Mouse (Mus musculus): ENCODE measurements at regions not wholly inside any gene's neighbourhood (a gene's known extent, or its start where the extent isn't known, plus 50 kb on each side); places are given as distances from the start of the nearest gene placed in this dataset.

DNA sequence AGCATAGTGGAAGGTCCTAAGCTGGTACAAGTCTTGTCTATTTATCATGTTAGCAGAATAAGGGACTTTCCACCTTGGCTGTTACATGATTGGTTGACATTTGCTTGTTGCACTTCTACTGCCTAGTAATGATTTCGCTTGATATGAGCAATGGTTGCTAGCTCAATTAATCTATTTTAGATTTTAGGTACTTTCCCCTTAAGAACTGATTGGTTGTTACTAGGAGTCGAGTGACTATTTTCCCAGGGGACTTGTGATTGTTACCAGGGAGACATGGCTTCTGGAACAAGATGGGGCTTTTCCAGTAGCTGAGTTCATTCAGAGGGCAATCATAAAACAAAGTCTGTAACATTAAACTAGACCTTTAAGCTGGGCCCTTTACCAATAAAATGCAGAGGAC lies 100.9 kb downstream of the Nup35 start:
- WGBS = 41% methylated on average over 2 of the region's 2 CpGs

DNA sequence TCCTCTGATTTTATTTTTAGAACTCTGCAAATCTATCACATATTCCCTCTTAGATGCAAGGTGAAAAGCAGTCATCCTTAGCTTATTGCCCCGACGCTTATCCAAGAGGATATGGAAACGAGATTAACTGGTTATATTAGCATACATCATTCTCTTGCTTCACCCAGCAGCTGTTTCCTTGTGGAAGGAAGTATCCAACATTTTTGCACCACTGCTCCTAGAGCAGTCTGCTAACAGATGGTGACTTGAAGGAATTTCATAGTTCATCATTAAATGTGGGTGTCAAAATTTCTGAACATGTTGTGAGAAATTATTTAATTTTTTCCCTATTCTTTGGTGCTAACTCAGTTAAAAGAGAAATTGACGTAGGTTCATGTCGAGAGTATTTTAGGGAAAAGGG lies 107.0 kb downstream of the Nup35 start:
- Histone ChIP-seq H3K4me2 (replicated peaks; ENCODE audit: low read depth, low read length) (no peak overlapping the region), H3K4me3 (ENCODE audit: low read length) (no peak overlapping the region), H3K27ac (ENCODE audit: low read length) (no peak overlapping the region), H3K27me3 (ENCODE audit: insufficient read depth, low read length) (no peaks in the 10 kb centered on the region), H3K9ac (replicated peaks; ENCODE audit: low read length) (no peak overlapping the region), H3K36me3 (ENCODE audit: insufficient read depth, low read length) (no peaks in the 10 kb centered on the region), H3K9me3 (ENCODE audit: low read length) (no peaks in the 10 kb centered on the region), H3K4me1 (ENCODE audit: insufficient read depth, low read length) (no peaks in the 10 kb centered on the region)
- WGBS = 63% methylated on average over 5 of the region's 5 CpGs
- no peak for ATAC-seq (ENCODE audit: low FRiP score, low TSS enrichment)

More for the DNA sequence above, 100.9 kb downstream of the Nup35 start:
- H3K9me3 ChIP-seq (ENCODE audit: low read length) = no peaks in the 10 kb centered on the region
- H3K4me2 ChIP-seq (replicated peaks; ENCODE audit: low read depth, low read length) = no peak overlapping the region
- no peaks in the 10 kb centered on the region for H3K36me3 ChIP-seq (ENCODE audit: insufficient read depth, low read length)
- H3K4me1 ChIP-seq (ENCODE audit: insufficient read depth, low read length) = no peaks in the 10 kb centered on the region
- no peak overlapping the region for H3K9ac ChIP-seq (replicated peaks; ENCODE audit: low read length)
- no peak for ATAC-seq (ENCODE audit: low FRiP score, low TSS enrichment)
- no peaks in the 10 kb centered on the region for H3K27me3 ChIP-seq (ENCODE audit: insufficient read depth, low read length)
- H3K4me3 ChIP-seq (ENCODE audit: low read length) = no peak overlapping the region
- H3K27ac ChIP-seq (ENCODE audit: low read length) = no peak overlapping the region

DNA sequence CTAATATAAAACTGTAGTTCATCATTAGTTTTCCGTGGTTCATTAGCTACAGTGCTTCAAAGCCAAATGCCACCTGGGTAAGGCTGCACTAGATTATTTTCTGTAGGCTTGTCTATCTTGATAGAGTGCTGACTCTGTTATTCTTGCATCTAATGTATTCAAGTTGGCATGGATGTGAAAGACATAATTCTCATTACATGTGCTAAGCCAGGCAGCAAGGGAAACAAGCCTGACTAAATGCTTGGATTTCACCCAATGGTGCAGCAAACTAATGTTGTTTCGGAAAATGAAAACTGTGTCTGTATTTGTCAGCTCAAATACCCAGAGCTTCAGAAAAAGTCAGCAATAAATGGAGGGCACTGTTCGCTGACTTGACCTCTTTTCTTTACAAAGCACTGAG lies 114.3 kb downstream of the Nup35 start:
- Histone ChIP-seq H3K4me2 (replicated peaks; ENCODE audit: low read depth, low read length) (no peak overlapping the region), H3K4me3 (ENCODE audit: low read length) (no peak overlapping the region), H3K9ac (replicated peaks; ENCODE audit: low read length) (no peak overlapping the region), H3K9me3 (ENCODE audit: low read length) (no peaks in the 10 kb centered on the region; the same call in 1 of the 2 replicates), H3K4me1 (ENCODE audit: insufficient read depth, low read length) (no peaks in the 10 kb centered on the region), H3K27me3 (ENCODE audit: insufficient read depth, low read length) (no peaks in the 10 kb centered on the region), H3K36me3 (ENCODE audit: insufficient read depth, low read length) (no peaks in the 10 kb centered on the region), H3K27ac (ENCODE audit: low read length) (no peak overlapping the region)
- ATAC-seq (ENCODE audit: low FRiP score, low TSS enrichment) = no peak
- WGBS = 86% methylated on average over 3 of the region's 3 CpGs

DNA sequence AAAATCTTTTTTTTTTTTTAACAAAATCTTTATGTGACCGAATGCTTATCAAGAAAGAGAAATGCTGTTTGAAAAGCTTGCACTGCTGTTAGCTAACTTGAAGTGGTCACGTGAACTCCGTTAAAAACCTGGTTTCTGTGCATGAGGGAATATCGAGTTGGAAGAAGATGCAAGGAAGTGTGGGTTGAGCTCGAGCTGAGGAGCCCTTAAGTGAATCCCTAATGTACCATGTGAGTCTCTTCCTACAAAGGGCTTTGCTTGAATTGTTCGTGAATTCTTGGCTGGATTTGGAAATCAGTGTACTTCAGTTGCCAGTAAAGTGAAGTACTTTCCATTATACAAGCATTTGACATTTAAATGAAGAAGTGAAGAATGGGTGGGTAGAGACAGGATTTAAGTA lies 129.7 kb downstream of the Nup35 start:
- H3K4me3 ChIP-seq (ENCODE audit: low read length) = no peak overlapping the region
- no peak overlapping the region for H3K4me2 ChIP-seq (replicated peaks; ENCODE audit: low read depth, low read length)
- no peaks in the 10 kb centered on the region for H3K9me3 ChIP-seq (ENCODE audit: low read length)
- 76% methylated on average over 6 of the region's 6 CpGs for WGBS
- no peaks in the 10 kb centered on the region for H3K4me1 ChIP-seq (ENCODE audit: insufficient read depth, low read length)
- no peaks in the 10 kb centered on the region for H3K27me3 ChIP-seq (ENCODE audit: insufficient read depth, low read length)
- no peak overlapping the region for H3K27ac ChIP-seq (ENCODE audit: low read length)
- no peak for ATAC-seq (ENCODE audit: low FRiP score, low TSS enrichment)
- H3K36me3 ChIP-seq (ENCODE audit: insufficient read depth, low read length) = no peaks in the 10 kb centered on the region
- H3K9ac ChIP-seq (replicated peaks; ENCODE audit: low read length) = no peak overlapping the region

DNA sequence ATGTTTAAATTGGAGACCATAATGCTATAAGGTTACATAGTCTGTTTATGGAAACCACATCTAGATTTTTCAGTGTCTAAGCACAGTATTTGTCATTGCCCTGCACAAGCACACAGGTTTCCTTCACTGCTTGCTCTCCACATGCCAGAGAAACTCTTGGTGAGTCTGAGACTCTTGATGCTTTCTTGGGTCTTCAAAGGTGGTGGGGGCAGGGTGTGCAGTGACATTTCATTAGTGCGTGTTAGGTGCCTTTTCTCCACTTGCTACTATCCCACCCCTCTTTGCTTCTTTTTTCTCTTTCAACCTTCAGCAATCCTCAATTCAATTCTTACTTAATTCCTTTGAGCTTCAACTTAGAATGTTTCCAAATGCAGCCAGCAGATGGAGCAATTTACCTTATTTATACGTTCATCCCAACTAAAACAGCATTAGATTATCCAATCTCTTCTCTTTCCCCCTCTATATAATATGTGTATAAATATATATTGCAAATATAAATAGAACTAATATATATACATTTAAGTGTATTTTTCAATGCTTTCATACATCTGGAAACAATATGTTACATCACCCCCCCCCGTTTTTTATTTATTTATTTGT lies 145.1 kb downstream of the Nup35 start:
- Histone ChIP-seq H3K27ac (ENCODE audit: low read length) (no peak overlapping the region), H3K36me3 (ENCODE audit: insufficient read depth, low read length) (no peaks in the 10 kb centered on the region), H3K4me1 (ENCODE audit: insufficient read depth, low read length) (no peaks in the 10 kb centered on the region), H3K9ac (replicated peaks; ENCODE audit: low read length) (no peak overlapping the region), H3K4me3 (ENCODE audit: low read length) (no peak overlapping the region), H3K4me2 (replicated peaks; ENCODE audit: low read depth, low read length) (no peak overlapping the region), H3K27me3 (ENCODE audit: insufficient read depth, low read length) (no peaks in the 10 kb centered on the region), H3K9me3 (ENCODE audit: low read length) (no peaks in the 10 kb centered on the region)
- WGBS = 34% methylated on average over 3 of the region's 3 CpGs
- ATAC-seq (ENCODE audit: low FRiP score, low TSS enrichment) = peak; percentile 15; the same call in 1 of the 2 replicates

DNA sequence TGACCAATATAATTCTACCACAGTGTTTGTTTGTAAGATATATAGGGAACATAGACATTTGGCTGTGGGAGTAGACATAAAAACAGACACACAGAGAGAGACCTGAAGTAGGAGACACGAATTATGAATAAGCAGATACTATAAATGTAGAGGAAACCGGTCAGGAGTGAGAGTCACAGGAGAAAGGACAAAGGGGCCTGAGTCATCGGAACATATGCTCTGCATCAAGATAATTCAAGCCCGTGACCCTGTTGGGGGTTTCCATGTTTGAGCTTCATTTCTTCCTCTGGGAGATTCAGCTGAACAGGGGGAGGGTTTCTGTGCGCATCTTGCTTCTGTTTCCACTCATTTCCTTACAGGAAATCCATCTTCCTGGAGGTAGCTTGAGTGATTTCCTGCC lies 154.1 kb downstream of the Nup35 start:
- 45% methylated on average over 5 of the region's 5 CpGs for WGBS
- Histone ChIP-seq H3K27ac (ENCODE audit: low read length) (no peak overlapping the region), H3K4me2 (replicated peaks; ENCODE audit: low read depth, low read length) (no peak overlapping the region), H3K4me3 (ENCODE audit: low read length) (no peak overlapping the region), H3K36me3 (ENCODE audit: insufficient read depth, low read length) (no peaks in the 10 kb centered on the region), H3K9ac (replicated peaks; ENCODE audit: low read length) (no peak overlapping the region), H3K27me3 (ENCODE audit: insufficient read depth, low read length) (no peaks in the 10 kb centered on the region), H3K9me3 (ENCODE audit: low read length) (no peaks in the 10 kb centered on the region), H3K4me1 (ENCODE audit: insufficient read depth, low read length) (peaks cover 7% of the 10 kb centered on the region; the same call in 1 of the 2 replicates)
- ATAC-seq (ENCODE audit: low FRiP score, low TSS enrichment) = peak; percentile 65; the same call in 1 of the 2 replicates

DNA sequence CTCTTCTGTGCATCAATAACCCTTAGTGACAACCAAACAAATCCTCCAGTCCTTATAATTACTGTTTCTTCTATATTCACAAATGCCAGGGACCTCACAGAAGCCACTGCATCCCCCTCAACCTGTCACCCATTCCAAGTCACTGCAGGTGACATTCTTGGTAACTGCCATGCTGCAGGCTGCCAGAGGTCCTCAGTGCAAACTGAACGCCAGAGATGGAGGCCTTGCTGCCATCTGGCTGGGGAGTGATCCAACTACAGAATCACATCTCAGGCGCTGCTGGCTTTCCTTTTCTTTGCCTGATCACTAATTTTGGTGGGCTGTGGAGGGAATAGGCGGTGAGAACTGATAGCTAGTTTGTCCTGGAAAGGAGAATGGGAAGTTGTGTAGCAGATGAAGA lies 155.4 kb downstream of the Nup35 start:
- Histone ChIP-seq H3K9me3 (ENCODE audit: low read length) (no peaks in the 10 kb centered on the region), H3K27me3 (ENCODE audit: insufficient read depth, low read length) (no peaks in the 10 kb centered on the region), H3K4me1 (ENCODE audit: insufficient read depth, low read length) (peaks cover 7% of the 10 kb centered on the region; the same call in 1 of the 2 replicates), H3K9ac (replicated peaks; ENCODE audit: low read length) (no peak overlapping the region), H3K4me3 (ENCODE audit: low read length) (no peak overlapping the region), H3K4me2 (replicated peaks; ENCODE audit: low read depth, low read length) (no peak overlapping the region), H3K36me3 (ENCODE audit: insufficient read depth, low read length) (no peaks in the 10 kb centered on the region), H3K27ac (ENCODE audit: low read length) (no peak overlapping the region)
- 82% methylated on average over 3 of the region's 3 CpGs for WGBS
- no peak for ATAC-seq (ENCODE audit: low FRiP score, low TSS enrichment)

DNA sequence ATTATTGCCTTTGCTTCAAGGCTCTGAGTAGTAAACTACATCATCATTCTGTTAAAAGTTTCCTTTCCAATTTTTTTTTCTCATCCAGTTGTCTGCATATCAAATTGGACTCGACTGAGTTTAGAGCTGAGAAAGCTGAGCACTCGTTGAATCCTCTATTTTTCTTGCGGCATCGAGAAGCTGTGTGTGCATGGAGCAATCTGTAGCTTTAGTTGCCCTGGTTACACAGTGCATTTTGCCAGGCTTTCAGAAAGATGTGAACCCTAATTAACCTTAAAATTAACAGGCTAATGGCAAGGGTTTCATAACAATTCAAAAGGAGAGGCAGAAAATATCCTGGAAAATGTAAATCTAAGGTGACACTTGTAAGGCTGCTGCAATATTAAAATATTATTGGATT lies 169.3 kb downstream of the Nup35 start:
- 77% methylated on average over 4 of the region's 4 CpGs for WGBS
- ATAC-seq (ENCODE audit: low FRiP score, low TSS enrichment) = no peak
- H3K27me3 ChIP-seq (ENCODE audit: insufficient read depth, low read length) = no peaks in the 10 kb centered on the region

DNA sequence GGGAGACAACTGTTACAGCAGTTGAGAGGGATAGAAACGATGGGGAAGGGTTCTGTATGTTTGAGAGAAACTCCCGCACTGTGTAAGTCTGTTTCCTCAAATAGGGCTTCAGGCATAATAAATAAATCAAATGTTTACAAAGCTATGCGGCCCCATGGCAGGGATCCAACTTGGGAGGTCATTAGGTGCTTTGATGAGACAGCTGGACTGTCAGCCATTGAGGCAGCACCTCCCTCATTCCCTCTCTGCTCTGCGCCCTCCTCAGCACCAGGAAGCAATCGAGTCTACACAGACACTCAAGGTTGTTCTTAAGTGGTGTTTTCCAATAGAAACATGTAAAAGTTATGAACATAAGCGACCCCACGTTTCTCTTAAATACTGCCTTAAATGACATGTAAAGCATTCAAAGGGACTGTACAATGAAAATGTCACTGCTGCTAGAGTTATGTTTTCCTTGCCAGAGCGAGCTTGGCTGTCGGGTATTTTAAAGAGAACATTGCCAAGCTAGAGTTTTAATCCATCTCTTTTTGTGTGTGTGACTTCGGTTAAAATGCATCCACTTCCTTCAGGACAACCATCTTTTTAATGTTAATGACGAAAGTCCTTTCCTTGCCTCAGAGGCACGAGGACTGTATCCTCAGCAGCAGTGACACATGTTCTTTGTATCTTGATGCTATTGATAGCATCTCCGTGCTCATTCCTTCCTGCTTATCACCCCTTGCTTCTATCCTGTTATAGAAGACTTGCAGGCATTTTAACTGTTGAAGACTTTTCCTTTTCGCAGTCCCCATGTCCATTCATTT lies 176.5 kb downstream of the Nup35 start:
- no peaks in the 10 kb centered on the region for H3K27me3 ChIP-seq (ENCODE audit: insufficient read depth, low read length)
- peak overlapping the region; percentile 18; the same call in 1 of the 2 replicates for H3K27ac ChIP-seq (ENCODE audit: low read length)

More for the DNA sequence above, 169.3 kb downstream of the Nup35 start:
- Histone ChIP-seq H3K27ac (ENCODE audit: low read length) (no peak overlapping the region), H3K4me2 (replicated peaks; ENCODE audit: low read depth, low read length) (no peak overlapping the region), H3K36me3 (ENCODE audit: insufficient read depth, low read length) (no peaks in the 10 kb centered on the region), H3K9ac (replicated peaks; ENCODE audit: low read length) (no peak overlapping the region), H3K4me1 (ENCODE audit: insufficient read depth, low read length) (no peaks in the 10 kb centered on the region), H3K9me3 (ENCODE audit: low read length) (no peaks in the 10 kb centered on the region), H3K4me3 (ENCODE audit: low read length) (no peak overlapping the region)

DNA sequence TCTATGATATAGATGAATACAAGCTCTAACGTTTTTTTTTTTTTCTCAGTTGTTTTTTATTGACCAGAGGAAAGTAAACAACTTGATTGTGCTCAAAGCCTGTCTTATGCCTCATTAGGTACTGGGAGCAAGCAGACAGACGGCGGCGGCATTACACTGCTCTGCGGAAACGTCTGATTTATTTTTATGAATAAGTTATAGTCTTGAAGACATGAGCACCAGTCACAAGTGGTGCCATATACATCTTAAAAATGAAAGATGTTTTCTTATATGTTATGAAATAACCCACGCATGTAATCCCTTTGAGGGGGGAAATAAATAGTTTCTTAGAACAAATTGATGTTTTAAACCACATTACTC lies 177.1 kb downstream of the Nup35 start:
- 66% methylated on average over 7 of the region's 7 CpGs for WGBS
- H3K4me3 ChIP-seq (ENCODE audit: low read length) = no peak overlapping the region
- H3K4me2 ChIP-seq (replicated peaks; ENCODE audit: low read depth, low read length) = no peak overlapping the region
- no peaks in the 10 kb centered on the region for H3K27me3 ChIP-seq (ENCODE audit: insufficient read depth, low read length)
- H3K9ac ChIP-seq (replicated peaks; ENCODE audit: low read length) = no peak overlapping the region
- no peak for ATAC-seq (ENCODE audit: low FRiP score, low TSS enrichment)
- peaks cover 5% of the 10 kb centered on the region; the same call in 1 of the 2 replicates for H3K4me1 ChIP-seq (ENCODE audit: insufficient read depth, low read length)
- no peaks in the 10 kb centered on the region for H3K36me3 ChIP-seq (ENCODE audit: insufficient read depth, low read length)
- no peak overlapping the region for H3K27ac ChIP-seq (ENCODE audit: low read length)
- no peaks in the 10 kb centered on the region for H3K9me3 ChIP-seq (ENCODE audit: low read length)

More for the DNA sequence above, 176.5 kb downstream of the Nup35 start:
- Histone ChIP-seq H3K4me1 (ENCODE audit: insufficient read depth, low read length) (peaks cover 5% of the 10 kb centered on the region; the same call in 1 of the 2 replicates), H3K36me3 (ENCODE audit: insufficient read depth, low read length) (no peaks in the 10 kb centered on the region), H3K4me3 (ENCODE audit: low read length) (no peak overlapping the region), H3K9me3 (ENCODE audit: low read length) (no peaks in the 10 kb centered on the region), H3K9ac (replicated peaks; ENCODE audit: low read length) (no peak overlapping the region), H3K4me2 (replicated peaks; ENCODE audit: low read depth, low read length) (peak overlapping the region; percentile 28; the same call in 1 of the 2 replicates)
- peak; percentile 82 for ATAC-seq (ENCODE audit: low FRiP score, low TSS enrichment)
- WGBS = 44% methylated on average over 14 of the region's 14 CpGs

Measured in kidney, embryonic 16.5 days (tissue).